Mouse (Mus musculus): ENCODE measurements at regions not wholly inside any gene's neighbourhood (a gene's known extent, or its start where the extent isn't known, plus 50 kb on each side); places are given as distances from the start of the nearest gene placed in this dataset.
A peak's percentile ranks its signal among the peaks of the same experiment; 100 is the strongest.

DNA sequence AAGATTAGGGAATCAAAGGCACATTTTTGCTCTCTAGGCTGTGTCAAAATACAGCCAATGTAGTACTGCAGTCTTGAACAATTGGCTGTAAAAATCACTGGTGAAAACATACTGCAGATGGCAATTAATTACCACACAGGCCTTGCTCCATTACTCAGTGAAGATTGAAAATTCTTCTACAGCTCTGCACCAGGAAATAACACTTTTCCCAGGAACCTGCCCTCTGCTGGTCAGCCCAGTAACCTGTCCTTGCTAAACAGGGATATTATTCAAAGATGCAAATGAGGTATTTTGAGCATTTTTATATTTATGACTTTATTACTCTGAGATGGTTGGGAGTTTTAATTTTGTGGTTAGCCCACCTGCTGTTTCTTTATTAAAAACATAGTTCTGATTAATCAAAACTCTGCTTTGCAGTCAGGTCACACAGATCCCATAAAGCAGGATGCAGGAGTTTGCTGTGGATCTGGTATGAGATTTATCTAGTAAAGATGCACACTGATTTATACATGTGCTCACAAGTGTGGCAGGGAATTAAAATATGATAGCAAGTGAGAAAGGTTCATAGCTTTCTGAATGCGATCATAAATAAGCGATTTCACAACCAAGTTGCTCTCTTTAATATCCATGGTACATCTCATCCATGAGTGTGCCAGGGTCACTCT lies 815.3 kb upstream of the Ghitm start:
- Histone ChIP-seq H3K27me3 (replicated peaks; ENCODE audit: low read depth, poor library complexity, severe bottlenecking) (no peaks in the 10 kb centered on the region), H3K4me3 (no peak overlapping the region), H3K9me3 (no peaks in the 10 kb centered on the region), H3K27ac (replicated peaks) (no peak overlapping the region), H3K4me1 (no peaks in the 10 kb centered on the region), H3K36me3 (replicated peaks) (no peaks in the 10 kb centered on the region)
- WGBS: 93% methylated on average over 2 of the region's 2 CpGs
- DNase-seq (ENCODE audit: low spot score): peak; percentile 10

Data from embryonic facial prominence, embryonic 10.5 days (tissue).